Mouse (Mus musculus) heart, postnatal 0 days (tissue): Measurements from ENCODE around the gene Rasal1.

Source experiments
- CTCF ChIP-seq: IDR thresholded peaks from 2 replicates; pipeline ENCODE4 v1.5.1; 2016; ENCODE audit warnings: antibody characterized with exemption, control low read depth, low read depth
- EP300 ChIP-seq: IDR thresholded peaks from 2 replicates; pipeline ENCODE4 v1.6.1; 2016; ENCODE audit warnings: antibody characterized with exemption, low read depth

DNA sequence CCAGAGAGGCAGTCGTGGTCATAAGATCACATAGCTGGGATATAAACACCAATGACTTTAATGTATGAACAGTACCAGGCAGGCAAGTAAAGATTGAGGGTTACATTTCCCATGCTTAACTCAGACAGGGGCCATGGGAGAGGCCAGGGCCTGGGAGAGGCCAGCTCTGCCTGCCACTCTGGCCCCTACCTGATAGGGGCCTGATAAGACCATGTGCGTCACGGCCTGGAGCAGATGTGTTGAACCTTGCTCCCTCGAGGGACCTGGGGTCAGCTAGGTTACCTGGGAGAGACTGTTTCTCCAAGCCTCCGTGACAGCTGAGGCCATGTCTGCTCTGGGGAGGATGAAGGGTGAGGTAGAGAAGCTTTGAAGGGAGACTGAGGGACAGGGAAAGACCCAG lies 2.6 kb downstream of the Rasal1 start:
- TF ChIP-seq CTCF: no peak
- no peak for TF ChIP-seq EP300
